Mouse (Mus musculus) limb, embryonic 14.5 days (tissue): ENCODE measurements around the gene Gspt1. TPM values are rescaled to one million over a fixed set of nuclear protein-coding genes. Genes with fewer than 3 reads are reported as not detected.
A peak's percentile ranks its signal among the peaks of the same experiment; 100 is the strongest.
"Not testable (repeated sequence)": the region's sequence is repeated elsewhere in the genome, so short reads cannot be mapped to it uniquely, and the experiment has no call there.

Source experiments
- ATAC-seq: fragments of 200-750 bp; cut with Nextera tagmentation; 2 replicates; pipeline ENCODE4 v1.8.0; 2017; ENCODE audit warnings: low read depth, moderate number of reproducible peaks, moderate TSS enrichment; ENCODE audit not compliant: low FRiP score
- DNase-seq: peaks from one replicate; pipeline ENCODE4 v3.0.0-alpha.2; 2015; ENCODE audit warnings: low spot score
- H3K27ac ChIP-seq: fragments of 300-500 bp; sonication (generic); replicated peaks from 2 replicates; pipeline ENCODE4 v1.5.1; 2014; ENCODE audit warnings: low read depth, mild to moderate bottlenecking, low read length, moderate library complexity, mixed read lengths
- H3K27me3 ChIP-seq: fragments of 300-500 bp; sonication (generic); 2 replicates; pipeline ENCODE4 v1.6.1; 2014; ENCODE audit warnings: low read length, mixed read lengths; ENCODE audit not compliant: control insufficient read depth, insufficient read depth
- H3K36me3 ChIP-seq: fragments of 300-500 bp; sonication (generic); 2 replicates; pipeline ENCODE4 v1.6.1; 2014; ENCODE audit warnings: mild to moderate bottlenecking, low read length, moderate library complexity, mixed read lengths; ENCODE audit not compliant: control insufficient read depth, insufficient read depth
- H3K4me1 ChIP-seq: fragments of 300-500 bp; sonication (generic); 2 replicates; pipeline ENCODE4 v1.6.1; 2014; ENCODE audit warnings: antibody characterized with exemption, low read length, mixed read lengths; ENCODE audit not compliant: control insufficient read depth, insufficient read depth
- H3K4me2 ChIP-seq: fragments of 300-500 bp; sonication (generic); replicated peaks from 2 replicates; pipeline ENCODE4 v1.6.1; 2014; ENCODE audit warnings: low read depth, mild to moderate bottlenecking, low read length, moderate library complexity; ENCODE audit not compliant: severe bottlenecking
- H3K4me3 ChIP-seq: fragments of 300-500 bp; sonication (generic); replicated peaks from 2 replicates; pipeline ENCODE4 v1.5.1; 2014; ENCODE audit warnings: low read length
- H3K9ac ChIP-seq: fragments of 300-500 bp; sonication (generic); 2 replicates; pipeline ENCODE4 v1.6.1; 2014; ENCODE audit warnings: mild to moderate bottlenecking, low read depth, low read length, moderate library complexity; ENCODE audit not compliant: severe bottlenecking
- H3K9me3 ChIP-seq: fragments of 300-500 bp; sonication (generic); 2 replicates; pipeline ENCODE4 v1.6.1; 2016; ENCODE audit warnings: low read length; ENCODE audit not compliant: control insufficient read depth
- POLR2A ChIP-seq: fragments of 200-500 bp; IDR thresholded peaks from 2 replicates; pipeline ENCODE4 v1.8.0; 2012; ENCODE audit warnings: inconsistent platforms, mild to moderate bottlenecking, moderate library complexity, borderline replicate concordance; ENCODE audit not compliant: insufficient read depth, insufficient read length; ENCODE audit errors: extremely low read depth
- WGBS: fragments of 180-500 bp; shearing (Covaris S2); extraction: QIAGEN DNeasy Blood & Tissue Kit; methylation state at CpG from one replicate; pipeline ENCODE4 v1.1.7; 2014; 5-methylcytosine and 5-hydroxymethylcytosine counted together
- polyA plus RNA-seq, 2 experiments: library from polyadenylated mRNA; depleted of rRNA in 1 of 2; stranded (reverse) in 1 of 2; unstranded in 1 of 2; fragments of >200 nt; fragmentation: Nextera tagmentation in 1 of 2; extraction: Ambion mirVana in 1 of 2; gene quantifications; 2 replicates each; pipeline versions ENCODE4 v1.2.1 to v1.2.3; 2012 to 2014

The Gspt1 gene
- 57.3 and 69.9 TPM in 2 replicates for polyA plus RNA-seq (2012; rRNA removed)
- polyA plus RNA-seq (2014; fragmentation: Nextera tagmentation; extraction: Ambion mirVana): 96.0 and 98.1 TPM in 2 replicates

GRCm38 (mm10) chr16:11253898-11254722, at the start of gene Gspt1:
Gene Gspt1 (minus strand): TSS chr16:11254325.
- peak within 1 kb of the TSS; percentile 91 for H3K9ac ChIP-seq
- no peaks in the 10 kb centered on the region for H3K27me3 ChIP-seq
- ATAC-seq (peak; percentile 98), DNase-seq (peak; percentile 98)
- 2% methylated on average over 62 of the region's 76 CpGs for WGBS
- peaks cover 13% of the 10 kb centered on the region for H3K4me1 ChIP-seq
- H3K4me2 ChIP-seq: peak within 1 kb of the TSS; percentile 68
- no peaks in the 10 kb centered on the region for H3K9me3 ChIP-seq
- H3K4me3 ChIP-seq: peak within 1 kb of the TSS; percentile 99
- peak within 1 kb of the TSS; percentile 90 for H3K27ac ChIP-seq
- TF ChIP-seq POLR2A: peak; percentile 98
- H3K36me3 ChIP-seq: no peaks in the 10 kb centered on the region

DNA sequence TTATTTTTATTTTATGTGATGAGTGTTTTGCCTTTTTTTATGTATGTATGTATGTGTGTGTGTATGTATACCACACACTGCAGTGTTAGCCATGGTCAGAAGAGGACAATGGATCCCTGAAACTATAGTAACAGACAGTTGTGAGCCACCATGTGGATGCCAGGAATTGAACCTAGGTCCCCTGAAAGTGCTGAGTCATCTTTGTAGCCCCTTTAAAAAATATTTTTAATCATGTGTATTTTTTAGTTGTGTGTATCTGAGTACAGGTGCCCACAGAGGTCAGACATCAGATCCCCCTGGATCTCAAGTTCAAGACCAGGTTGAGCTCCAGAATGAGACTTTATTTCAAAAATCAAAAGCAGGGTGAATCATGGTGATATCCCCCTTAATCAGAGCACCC, 49.6 kb upstream of the Gspt1 start:
- Histone ChIP-seq H3K9me3 (no peaks in the 10 kb centered on the region), H3K4me2 (no peak overlapping the region), H3K4me1 (no peaks in the 10 kb centered on the region), H3K27me3 (no peaks in the 10 kb centered on the region), H3K36me3 (no peaks in the 10 kb centered on the region), H3K9ac (no peak overlapping the region), H3K27ac (no peak overlapping the region), H3K4me3 (no peak overlapping the region)
- DNase-seq (no peak), ATAC-seq (no peak)
- TF ChIP-seq POLR2A: no peak

GRCm38 (mm10) chr16:11297700-11298099, 43.6 kb upstream of the Gspt1 start:
- H3K9ac ChIP-seq, H3K27me3 ChIP-seq, DNase-seq, H3K4me3 ChIP-seq, H3K36me3 ChIP-seq, ATAC-seq, H3K4me2 ChIP-seq, H3K4me1 ChIP-seq, H3K9me3 ChIP-seq, H3K27ac ChIP-seq: not testable (repeated sequence)
- 73% methylated on average over 1 of the region's 1 CpGs for WGBS

- H3K27ac ChIP-seq, H3K4me2 ChIP-seq, H3K9me3 ChIP-seq, DNase-seq, H3K4me3 ChIP-seq, H3K4me1 ChIP-seq, H3K9ac ChIP-seq, ATAC-seq, H3K36me3 ChIP-seq, H3K27me3 ChIP-seq: not testable (repeated sequence)
- 82% methylated on average over 4 of the region's 4 CpGs for WGBS
Observed at GRCm38 (mm10) chr16:11295583-11295982, 41.5 kb upstream of the Gspt1 start.

- WGBS: 91% methylated on average over 7 of the region's 8 CpGs
- not testable (repeated sequence) for H3K27ac ChIP-seq, ATAC-seq
Observed at GRCm38 (mm10) chr16:11288873-11289272, 34.7 kb upstream of the Gspt1 start.

More at GRCm38 (mm10) chr16:11288873-11289272, 34.7 kb upstream of the Gspt1 start:
- not testable (repeated sequence) for H3K4me3 ChIP-seq, H3K9me3 ChIP-seq, H3K27me3 ChIP-seq, H3K4me2 ChIP-seq, H3K4me1 ChIP-seq, H3K36me3 ChIP-seq, H3K9ac ChIP-seq, DNase-seq
